Mouse (Mus musculus) MEL (cell line): ENCODE measurements around the gene Adgrb3. TPM values are rescaled to one million over a fixed set of nuclear protein-coding genes. Genes with fewer than 3 reads are reported as not detected.

Experiments
- DNase-seq: peaks from one replicate; pipeline ENCODE4 v3.0.0; 2011; ENCODE audit warnings: low read depth, low spot score
- H3K27ac ChIP-seq: 2 replicates; pipeline ENCODE4 v1.5.1; 2012; ENCODE audit warnings: low read depth, mild to moderate bottlenecking, control low read depth, low read length, moderate library complexity; ENCODE audit not compliant: control insufficient read depth
- H3K27me3 ChIP-seq, 2 experiments: fragments of 150-350 bp in 1 of 2; sonication (generic) in 1 of 2; 2 replicates each; pipeline ENCODE4 v1.6.1; 2012; ENCODE audit warnings: low read length in 2 of 2, mild to moderate bottlenecking in 2 of 2, improper control_type of control experiment in 1 of 2, moderate library complexity in 1 of 2; ENCODE audit not compliant: insufficient read depth in 2 of 2, control insufficient read depth in 1 of 2
- H3K36me3 ChIP-seq, 2 experiments: 2 replicates each; pipeline ENCODE4 v1.6.1; 2012 to 2014; ENCODE audit warnings: low read length in 2 of 2, improper control_type of control experiment in 1 of 2, inconsistent platforms in 1 of 2, mild to moderate bottlenecking in 1 of 2; ENCODE audit not compliant: insufficient read depth in 2 of 2, control insufficient read depth in 1 of 2
- H3K4me1 ChIP-seq, 2 experiments: fragments of 150-350 bp in 1 of 2; sonication (generic) in 1 of 2; 2 replicates each; pipeline ENCODE4 v1.6.1; 2012; ENCODE audit warnings: low read length in 2 of 2, improper control_type of control experiment in 1 of 2, mild to moderate bottlenecking in 1 of 2; ENCODE audit not compliant: insufficient read depth in 2 of 2, control insufficient read depth in 1 of 2
- H3K4me3 ChIP-seq, 2 experiments: fragments of 150-350 bp in 1 of 2; sonication (generic) in 1 of 2; 2 replicates each; pipeline ENCODE4 v1.5.1; 2012; ENCODE audit warnings: low read depth in 2 of 2, low read length in 2 of 2, mild to moderate bottlenecking in 2 of 2, moderate library complexity in 2 of 2, control low read depth in 1 of 2, improper control_type of control experiment in 1 of 2; ENCODE audit not compliant: control insufficient read depth in 1 of 2, insufficient read depth in 1 of 2
- H3K79me2 ChIP-seq: 2 replicates; pipeline ENCODE4 v1.6.1; 2012; ENCODE audit warnings: mild to moderate bottlenecking, low read length, moderate library complexity; ENCODE audit not compliant: control insufficient read depth, poor library complexity, insufficient read depth
- H3K9ac ChIP-seq: 2 replicates; pipeline ENCODE4 v1.6.1; 2012; ENCODE audit warnings: low read depth, mild to moderate bottlenecking, control low read depth, low read length, moderate library complexity; ENCODE audit not compliant: control insufficient read depth, poor library complexity, severe bottlenecking
- H3K9me3 ChIP-seq: fragments of 150-350 bp; sonication (generic); replicated peaks from 2 replicates; pipeline ENCODE4 v1.6.1; 2012; ENCODE audit warnings: mild to moderate bottlenecking, low read length, improper control_type of control experiment, moderate library complexity; ENCODE audit not compliant: insufficient read depth
- BHLHE40 ChIP-seq: IDR thresholded peaks from 2 replicates; pipeline ENCODE4 v1.6.1; 2012; ENCODE audit warnings: low read depth, mild to moderate bottlenecking, inconsistent platforms, low read length, improper control_type of control experiment, borderline replicate concordance
- CHD1 ChIP-seq: IDR thresholded peaks from 2 replicates; pipeline ENCODE4 v1.6.1; 2012; ENCODE audit warnings: low read depth, mild to moderate bottlenecking, inconsistent platforms, low read length, improper control_type of control experiment
- CTCF ChIP-seq, 3 experiments: IDR thresholded peaks in 2 of 3; conservative IDR thresholded peaks in 1 of 3; 2 replicates each; pipeline ENCODE4 v1.5.1; 2011 to 2012; ENCODE audit warnings: low read length in 3 of 3, low read depth in 2 of 3, mild to moderate bottlenecking in 2 of 3, improper control_type of control experiment in 1 of 3, inconsistent platforms in 1 of 3, mixed read lengths in 1 of 3, moderate library complexity in 1 of 3; ENCODE audit not compliant: control insufficient read depth in 1 of 3, insufficient read depth in 1 of 3, poor library complexity in 1 of 3, severe bottlenecking in 1 of 3
- E2F4 ChIP-seq: IDR thresholded peaks from 2 replicates; pipeline ENCODE4 v1.6.1; 2011; ENCODE audit warnings: low read depth, low read length, improper control_type of control experiment, borderline replicate concordance
- ELF1 ChIP-seq: IDR thresholded peaks from 2 replicates; pipeline ENCODE4 v1.6.1; 2014; ENCODE audit warnings: low read depth, mild to moderate bottlenecking, inconsistent platforms, low read length, improper control_type of control experiment, moderate library complexity
- HCFC1 ChIP-seq: IDR thresholded peaks from 2 replicates; pipeline ENCODE4 v1.6.1; 2012; ENCODE audit warnings: low read depth, mild to moderate bottlenecking, inconsistent platforms, low read length, improper control_type of control experiment, moderate library complexity
- JUND ChIP-seq: IDR thresholded peaks from 2 replicates; pipeline ENCODE4 v1.6.1; 2011; ENCODE audit warnings: low read depth, mild to moderate bottlenecking, improper control_type of control experiment, low read length
- KAT2A ChIP-seq: conservative IDR thresholded peaks from 2 replicates; pipeline ENCODE4 v1.6.1; 2012; ENCODE audit warnings: low read depth, low read length, improper control_type of control experiment, inconsistent platforms
- MAFK ChIP-seq: IDR thresholded peaks from 2 replicates; pipeline ENCODE4 v1.6.1; 2011; ENCODE audit warnings: low read depth, mild to moderate bottlenecking, low read length, improper control_type of control experiment, borderline replicate concordance
- NELFE ChIP-seq: IDR thresholded peaks from 2 replicates; pipeline ENCODE4 v1.6.1; 2011; ENCODE audit warnings: low read depth, low read length, improper control_type of control experiment
- NRF1 ChIP-seq: IDR thresholded peaks from 2 replicates; pipeline ENCODE4 v1.6.1; 2014; ENCODE audit warnings: low read depth, mild to moderate bottlenecking, inconsistent platforms, low read length, improper control_type of control experiment, moderate library complexity; ENCODE audit not compliant: poor library complexity, insufficient read depth, severe bottlenecking
- POLR2AphosphoS2 ChIP-seq: IDR thresholded peaks from 2 replicates; pipeline ENCODE4 v1.6.1; 2011; ENCODE audit warnings: low read length, improper control_type of control experiment
- POLR2AphosphoS5 ChIP-seq: IDR thresholded peaks from 2 replicates; pipeline ENCODE4 v1.6.1; 2012; ENCODE audit warnings: low read depth, borderline replicate concordance, mild to moderate bottlenecking, inconsistent platforms, low read length, moderate library complexity, mixed read lengths
- RAD21 ChIP-seq: IDR thresholded peaks from 2 replicates; pipeline ENCODE4 v1.6.1; 2011; ENCODE audit warnings: mild to moderate bottlenecking, low read depth, low read length, improper control_type of control experiment
- RCOR1 ChIP-seq: IDR thresholded peaks from 2 replicates; pipeline ENCODE4 v1.6.1; 2012; ENCODE audit warnings: low read depth, mild to moderate bottlenecking, inconsistent platforms, low read length, improper control_type of control experiment
- SIN3A ChIP-seq: IDR thresholded peaks from 2 replicates; pipeline ENCODE4 v1.6.1; 2012; ENCODE audit warnings: low read length, improper control_type of control experiment, inconsistent platforms
- SMC3 ChIP-seq: IDR thresholded peaks from 2 replicates; pipeline ENCODE4 v1.6.1; 2011; ENCODE audit warnings: low read depth, low read length, improper control_type of control experiment
- UBTF ChIP-seq: IDR thresholded peaks from 2 replicates; pipeline ENCODE4 v1.6.1; 2012; ENCODE audit warnings: low read depth, mild to moderate bottlenecking, inconsistent platforms, low read length, improper control_type of control experiment, moderate library complexity, borderline replicate concordance; ENCODE audit not compliant: insufficient read depth
- USF2 ChIP-seq, 2 experiments: IDR thresholded peaks; 2 replicates each; pipeline ENCODE4 v1.6.1; 2011 to 2012; ENCODE audit warnings: improper control_type of control experiment in 2 of 2, low read length in 2 of 2, borderline replicate concordance in 1 of 2, inconsistent platforms in 1 of 2, low read depth in 1 of 2, mild to moderate bottlenecking in 1 of 2; ENCODE audit not compliant: insufficient read depth in 1 of 2
- polyA plus RNA-seq, 2 experiments: library from polyadenylated mRNA; stranded (reverse) in 1 of 2; unstranded in 1 of 2; fragments of >175 nt in 1 of 2; fragments of >200 nt in 1 of 2; gene quantifications; 2 replicates each; pipeline versions ENCODE4 v1.2.1 to v1.2.4; 2012; ENCODE audit warnings: low replicate concordance in 2 of 2, low read depth in 1 of 2; ENCODE audit not compliant: insufficient read length in 2 of 2, insufficient read depth in 1 of 2, missing spikeins in 1 of 2
- total RNA-seq: library from RNA; depleted of rRNA; stranded (reverse); fragments of 300-350 nt; gene quantifications from 2 replicates; pipeline ENCODE4 v1.2.3, GENCODE M21; 2012

Gene Adgrb3
- total and polyA plus RNA-seq, 3 experiments, result not detected

- no peak overlapping the region for H3K27ac ChIP-seq
- no peaks in the 10 kb centered on the region for H3K27me3 ChIP-seq
- H3K9ac ChIP-seq, result no peak overlapping the region
- H3K9me3 ChIP-seq, result no peaks in the 10 kb centered on the region
- TF ChIP-seq MAFK, result no peak
- no peak for TF ChIP-seq POLR2AphosphoS2
- no peak for DNase-seq
- H3K36me3 ChIP-seq, result no peaks in the 10 kb centered on the region
- H3K79me2 ChIP-seq, result no peaks in the 10 kb centered on the region
- no peak overlapping the region for H3K4me3 ChIP-seq
- no peaks in the 10 kb centered on the region for H3K4me1 ChIP-seq
Measured at GRCm38 (mm10) chr1:25115512-25115911, 714.0 kb downstream of the Adgrb3 start.

- Histone ChIP-seq H3K4me3 (no peak overlapping the region), H3K27me3 (no peaks in the 10 kb centered on the region), H3K79me2 (no peaks in the 10 kb centered on the region), H3K4me1 (no peaks in the 10 kb centered on the region), H3K36me3 (no peaks in the 10 kb centered on the region), H3K9ac (no peak overlapping the region), H3K9me3 (no peaks in the 10 kb centered on the region), H3K27ac (no peak overlapping the region)
- TF ChIP-seq E2F4 (no peak), POLR2AphosphoS5 (no peak), RCOR1 (no peak)
- DNase-seq, result no peak
Measured at GRCm38 (mm10) chr1:25107500-25108101, 721.9 kb downstream of the Adgrb3 start.

- no peaks in the 10 kb centered on the region for H3K79me2 ChIP-seq
- TF ChIP-seq POLR2AphosphoS2, result no peak
- no peak for TF ChIP-seq NELFE
- no peak for TF ChIP-seq JUND
- TF ChIP-seq CTCF (IDR thresholded peaks at IDR 0.05 in 2 of 3, conservative IDR thresholded peaks at IDR 0.05 in 1 of 3; ENCODE audit: control insufficient read depth in 1 of 3, insufficient read depth in 1 of 3, low read depth in 2 of 3, low read length in 3 of 3, poor library complexity in 1 of 3, severe bottlenecking in 1 of 3), result no peak
- TF ChIP-seq SIN3A, result no peak
- TF ChIP-seq, all 39 proteins: peak for 0
- H3K27ac ChIP-seq, result no peak overlapping the region
- H3K27me3 ChIP-seq, result no peaks in the 10 kb centered on the region
- no peak overlapping the region for H3K9ac ChIP-seq
- no peak overlapping the region for H3K4me3 ChIP-seq
- DNase-seq, result no peak
- no peaks in the 10 kb centered on the region for H3K4me1 ChIP-seq
- H3K36me3 ChIP-seq, result no peaks in the 10 kb centered on the region
- H3K9me3 ChIP-seq, result no peaks in the 10 kb centered on the region
Measured at GRCm38 (mm10) chr1:25106679-25107078, 722.8 kb downstream of the Adgrb3 start.

- Histone ChIP-seq H3K79me2 (no peaks in the 10 kb centered on the region), H3K9ac (no peak overlapping the region), H3K27ac (no peak overlapping the region), H3K36me3 (no peaks in the 10 kb centered on the region), H3K4me3 (no peak overlapping the region), H3K9me3 (no peaks in the 10 kb centered on the region), H3K4me1 (no peaks in the 10 kb centered on the region), H3K27me3 (no peaks in the 10 kb centered on the region)
- no peak for DNase-seq
- no peak for TF ChIP-seq NRF1
- no peak for TF ChIP-seq USF2 (IDR thresholded peaks at IDR 0.05; ENCODE audit: borderline replicate concordance in 1 of 2, insufficient read depth in 1 of 2, low read depth in 1 of 2, low read length in 2 of 2)
- TF ChIP-seq BHLHE40, result no peak
- TF ChIP-seq SMC3, result no peak
- TF ChIP-seq RAD21, result no peak
- TF ChIP-seq CTCF (IDR thresholded peaks at IDR 0.05 in 2 of 3, conservative IDR thresholded peaks at IDR 0.05 in 1 of 3; ENCODE audit: control insufficient read depth in 1 of 3, insufficient read depth in 1 of 3, low read depth in 2 of 3, low read length in 3 of 3, poor library complexity in 1 of 3, severe bottlenecking in 1 of 3), result no peak
- TF ChIP-seq JUND, result no peak
- no peak for TF ChIP-seq CHD1
- TF ChIP-seq UBTF, result no peak
- TF ChIP-seq HCFC1, result no peak
- no peak for TF ChIP-seq KAT2A
- no peak for TF ChIP-seq ELF1
Measured at GRCm38 (mm10) chr1:25105367-25105766, 724.1 kb downstream of the Adgrb3 start.
